Mouse (Mus musculus): Measurements from ENCODE around the gene Rps19. TPM values are rescaled to one million over a fixed set of nuclear protein-coding genes. Genes with fewer than 3 reads are reported as not detected.

The Rps19 gene
- polyA plus RNA-seq, 1 experiment = 698 TPM

DNA sequence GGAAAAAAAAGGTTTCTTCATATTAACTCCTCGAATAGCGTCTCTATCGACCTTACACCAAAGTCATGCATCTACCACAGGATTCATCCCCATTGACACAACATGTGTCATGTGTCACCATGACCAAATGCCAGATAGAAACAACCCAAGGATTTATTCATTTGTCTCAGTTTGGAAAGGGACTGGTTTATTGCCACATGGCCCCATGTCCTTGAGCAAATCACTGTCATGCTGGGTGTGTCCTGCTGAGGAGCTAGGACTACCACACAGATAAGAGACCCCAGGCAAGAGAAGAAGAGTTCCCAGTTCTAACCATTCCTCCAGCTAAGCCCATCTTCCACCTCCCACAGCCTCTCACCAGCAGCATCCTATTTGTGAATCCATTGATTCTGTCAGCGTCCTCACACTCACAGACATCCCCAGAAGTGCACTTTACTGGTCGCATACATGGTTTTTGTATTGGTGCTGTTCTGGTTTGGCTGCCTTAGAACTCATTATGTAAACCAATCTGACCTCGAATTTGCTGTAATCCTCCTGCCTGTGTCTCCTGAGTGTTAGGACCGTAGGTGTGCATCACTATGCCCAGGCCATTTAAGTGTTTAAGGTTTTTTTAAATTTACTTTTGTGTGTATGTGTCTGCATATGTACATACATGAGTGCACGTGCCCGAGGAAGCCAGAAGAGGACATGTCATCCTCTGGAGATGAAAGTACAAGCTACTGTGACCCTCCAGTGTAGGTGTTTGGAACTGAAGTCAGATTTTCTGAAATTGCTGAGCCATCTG, 1.6 kb upstream of the Rps19 start:
- whole genome bisulfite sequencing = 97% methylated on average over 9 of the region's 9 CpGs
- H3K27me3 ChIP-seq (ENCODE audit: control insufficient read depth, insufficient read depth, low read length) = no peaks in the 10 kb centered on the region
- H3K27ac ChIP-seq (ENCODE audit: control insufficient read depth, insufficient read depth, low read length) = no peak overlapping the region
- no peak overlapping the region for H3K4me3 ChIP-seq (ENCODE audit: control insufficient read depth, insufficient read depth, low read length)
- H3K4me1 ChIP-seq (replicated peaks; ENCODE audit: control insufficient read depth, insufficient read depth, low read length) = peaks cover 14% of the 10 kb centered on the region
- H3K36me3 ChIP-seq (ENCODE audit: control insufficient read depth, insufficient read depth, low read length) = peaks cover 19% of the 10 kb centered on the region
- TF ChIP-seq CTCF (IDR thresholded peaks at IDR 0.05; ENCODE audit: borderline replicate concordance, control insufficient read depth, extremely low read depth, insufficient read depth, low read length, poor library complexity) = no peak
- no peak for TF ChIP-seq POLR2A (IDR thresholded peaks at IDR 0.05; ENCODE audit: control insufficient read depth, extremely low read depth, insufficient read depth, low read length, poor library complexity)
- DNase-seq = no peak

DNA sequence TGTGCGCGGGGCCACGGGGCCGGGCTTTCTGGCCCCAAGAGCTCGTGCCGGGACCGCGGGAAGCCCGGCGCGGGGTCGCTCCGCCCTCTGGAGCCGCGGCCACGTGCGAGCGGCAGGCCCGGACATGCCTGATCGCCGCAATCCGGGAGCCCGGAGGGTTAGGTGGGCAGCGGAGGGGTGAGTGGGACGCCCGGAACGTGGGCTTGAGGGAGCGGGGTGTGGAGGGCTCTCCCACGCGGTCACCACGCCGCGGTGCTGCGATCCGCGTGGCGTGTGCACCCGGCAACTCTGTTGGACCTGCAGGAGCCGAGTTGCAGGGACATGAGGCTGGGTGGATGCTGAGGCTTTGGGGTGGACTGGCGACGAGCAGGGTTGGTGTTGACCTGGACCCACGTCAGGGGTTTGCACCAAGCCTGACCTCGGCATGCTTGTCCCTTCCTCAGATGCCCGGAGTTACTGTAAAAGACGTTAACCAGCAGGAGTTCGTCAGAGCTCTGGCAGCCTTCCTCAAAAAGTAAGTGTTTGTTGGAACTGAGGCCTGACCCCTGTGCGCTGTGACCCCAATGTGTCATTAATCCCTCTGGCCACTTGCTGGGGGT, 621 bp downstream of the Rps19 start:
- no peak for TF ChIP-seq CTCF (IDR thresholded peaks at IDR 0.05; ENCODE audit: borderline replicate concordance, control insufficient read depth, extremely low read depth, insufficient read depth, low read length, poor library complexity)
- no peak for TF ChIP-seq POLR2A (IDR thresholded peaks at IDR 0.05; ENCODE audit: control insufficient read depth, extremely low read depth, insufficient read depth, low read length, poor library complexity)
- peaks cover 39% of the 10 kb centered on the region for H3K36me3 ChIP-seq (ENCODE audit: control insufficient read depth, insufficient read depth, low read length)
- H3K27me3 ChIP-seq (ENCODE audit: control insufficient read depth, insufficient read depth, low read length) = no peaks in the 10 kb centered on the region
- under 1% methylated on average over 47 of the region's 47 CpGs for WGBS
- no peak for DNase-seq
- H3K4me3 ChIP-seq (ENCODE audit: control insufficient read depth, insufficient read depth, low read length) = peak overlapping the region; percentile 73
- H3K27ac ChIP-seq (ENCODE audit: control insufficient read depth, insufficient read depth, low read length) = no peak overlapping the region; the same call in 1 of the 2 replicates
- H3K4me1 ChIP-seq (replicated peaks; ENCODE audit: control insufficient read depth, insufficient read depth, low read length) = peaks cover 14% of the 10 kb centered on the region

- TF ChIP-seq CTCF (IDR thresholded peaks at IDR 0.05; ENCODE audit: borderline replicate concordance, control insufficient read depth, extremely low read depth, insufficient read depth, low read length, poor library complexity) (no peak), POLR2A (IDR thresholded peaks at IDR 0.05; ENCODE audit: control insufficient read depth, extremely low read depth, insufficient read depth, low read length, poor library complexity) (no peak)
- DNase-seq = no peak
- 9% methylated on average over 12 of the region's 12 CpGs for WGBS
- H3K27me3 ChIP-seq (ENCODE audit: control insufficient read depth, insufficient read depth, low read length) = no peaks in the 10 kb centered on the region
- peaks cover 14% of the 10 kb centered on the region for H3K4me1 ChIP-seq (replicated peaks; ENCODE audit: control insufficient read depth, insufficient read depth, low read length)
- peak overlapping the region; percentile 73 for H3K4me3 ChIP-seq (ENCODE audit: control insufficient read depth, insufficient read depth, low read length)
- no peak overlapping the region for H3K27ac ChIP-seq (ENCODE audit: control insufficient read depth, insufficient read depth, low read length)
- H3K36me3 ChIP-seq (ENCODE audit: control insufficient read depth, insufficient read depth, low read length) = peaks cover 43% of the 10 kb centered on the region
Measured at GRCm38 (mm10) chr7:24885468-24886307, 1.5 kb downstream of the Rps19 start.

GRCm38 (mm10) chr7:24886308-24886633, 2.1 kb downstream of the Rps19 start:
- 16% methylated on average over 4 of the region's 4 CpGs for WGBS
- Histone ChIP-seq H3K27ac (ENCODE audit: control insufficient read depth, insufficient read depth, low read length) (no peak overlapping the region), H3K36me3 (ENCODE audit: control insufficient read depth, insufficient read depth, low read length) (peaks cover 43% of the 10 kb centered on the region), H3K4me3 (ENCODE audit: control insufficient read depth, insufficient read depth, low read length) (peak overlapping the region; percentile 22), H3K4me1 (replicated peaks; ENCODE audit: control insufficient read depth, insufficient read depth, low read length) (peaks cover 14% of the 10 kb centered on the region), H3K27me3 (ENCODE audit: control insufficient read depth, insufficient read depth, low read length) (no peaks in the 10 kb centered on the region)
- no peak for DNase-seq
- TF ChIP-seq CTCF (IDR thresholded peaks at IDR 0.05; ENCODE audit: borderline replicate concordance, control insufficient read depth, extremely low read depth, insufficient read depth, low read length, poor library complexity) (no peak), POLR2A (IDR thresholded peaks at IDR 0.05; ENCODE audit: control insufficient read depth, extremely low read depth, insufficient read depth, low read length, poor library complexity) (no peak)

DNA sequence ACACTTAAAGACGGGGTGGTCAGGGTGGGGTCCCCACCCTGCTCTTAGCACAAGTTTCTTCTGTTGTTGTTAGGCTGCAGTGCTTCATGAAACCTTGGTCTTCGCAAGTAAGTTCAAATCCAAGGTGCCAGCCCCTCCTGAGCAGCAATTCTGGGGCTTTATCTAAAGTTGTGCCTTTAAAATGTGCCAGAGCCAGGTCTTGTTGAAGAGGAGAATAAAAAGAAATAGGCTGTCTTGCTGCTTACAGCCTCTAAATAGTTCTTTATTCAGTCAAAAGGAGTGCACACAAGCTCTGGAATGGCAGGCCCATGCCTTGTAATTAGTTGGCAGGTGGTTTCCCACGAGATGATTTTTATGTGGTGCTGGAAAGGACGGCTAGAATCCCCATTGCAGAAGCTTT, 2.9 kb downstream of the Rps19 start:
- Histone ChIP-seq H3K27me3 (ENCODE audit: control insufficient read depth, insufficient read depth, low read length) (no peaks in the 10 kb centered on the region), H3K4me1 (replicated peaks; ENCODE audit: control insufficient read depth, insufficient read depth, low read length) (peaks cover 14% of the 10 kb centered on the region), H3K36me3 (ENCODE audit: control insufficient read depth, insufficient read depth, low read length) (peaks cover 43% of the 10 kb centered on the region), H3K4me3 (ENCODE audit: control insufficient read depth, insufficient read depth, low read length) (no peak overlapping the region), H3K27ac (ENCODE audit: control insufficient read depth, insufficient read depth, low read length) (no peak overlapping the region)
- no peak for DNase-seq
- WGBS = 76% methylated on average over 4 of the region's 4 CpGs
- TF ChIP-seq POLR2A (IDR thresholded peaks at IDR 0.05; ENCODE audit: control insufficient read depth, extremely low read depth, insufficient read depth, low read length, poor library complexity) = no peak
- TF ChIP-seq CTCF (IDR thresholded peaks at IDR 0.05; ENCODE audit: borderline replicate concordance, control insufficient read depth, extremely low read depth, insufficient read depth, low read length, poor library complexity) = no peak

Data from thymus, adult 2 months (tissue).